Mouse (Mus musculus) spleen, adult 18-20 months (tissue): ENCODE measurements around the gene Atr.
A peak's percentile ranks its signal among the peaks of the same experiment; 100 is the strongest.

Source experiments
- DNase-seq, 2 experiments: peaks; one replicate each; pipeline ENCODE4 v3.0.0; 2022; ENCODE audit warnings: mixed read lengths in 2 of 2

Atr gene

GRCm38 (mm10) chr9:95857414-95858026 lies at the start of gene Atr:
Gene Atr (plus strand): TSS chr9:95857597.
- peak; percentile 90 to 96 for DNase-seq

GRCm38 (mm10) chr9:95809596-95809995 lies 47.8 kb upstream of the Atr start:
- DNase-seq: no peak

GRCm38 (mm10) chr9:95811817-95812216 lies 45.6 kb upstream of the Atr start:
- no peak for DNase-seq

- no peak for DNase-seq
Measured at GRCm38 (mm10) chr9:95813721-95814531, 43.5 kb upstream of the Atr start.

- DNase-seq: no peak
Measured at GRCm38 (mm10) chr9:95815015-95815673, 42.3 kb upstream of the Atr start.

- no peak for DNase-seq
Measured at GRCm38 (mm10) chr9:95815706-95816105, 41.7 kb upstream of the Atr start.

- DNase-seq: no peak
Measured at GRCm38 (mm10) chr9:95822531-95822930, 34.9 kb upstream of the Atr start.

GRCm38 (mm10) chr9:95827565-95827964 lies 29.8 kb upstream of the Atr start:
- no peak for DNase-seq

GRCm38 (mm10) chr9:95832758-95833157 lies 24.6 kb upstream of the Atr start:
- DNase-seq: no peak

GRCm38 (mm10) chr9:95834799-95835198 lies 22.6 kb upstream of the Atr start:
- no peak for DNase-seq

GRCm38 (mm10) chr9:95835741-95836140 lies 21.7 kb upstream of the Atr start:
- no peak for DNase-seq

- no peak for DNase-seq
Measured at GRCm38 (mm10) chr9:95839424-95839823, 18.0 kb upstream of the Atr start.

- DNase-seq: peak; percentile 58 to 74
Measured at GRCm38 (mm10) chr9:95844825-95845460, 12.5 kb upstream of the Atr start, which contains the start of gene Pls1. Gene Pls1 (minus strand): TSS chr9:95845311.

- no peak for DNase-seq
Measured at GRCm38 (mm10) chr9:95845711-95846110, 11.7 kb upstream of the Atr start.

GRCm38 (mm10) chr9:95851671-95852070 lies 5.7 kb upstream of the Atr start:
- no peak for DNase-seq

GRCm38 (mm10) chr9:95852896-95853295 lies 4.5 kb upstream of the Atr start:
- peak in 1 of 2 experiments; percentile 75 for DNase-seq

- no peak for DNase-seq
Measured at GRCm38 (mm10) chr9:95854891-95855290, 2.5 kb upstream of the Atr start.

- no peak for DNase-seq
Measured at GRCm38 (mm10) chr9:95856004-95856403, 1.4 kb upstream of the Atr start.

GRCm38 (mm10) chr9:95858027-95858570 lies 702 bp downstream of the Atr start:
- no peak for DNase-seq

GRCm38 (mm10) chr9:95878246-95878645 lies 20.8 kb downstream of the Atr start:
- DNase-seq: no peak

GRCm38 (mm10) chr9:95882751-95883150 lies 25.4 kb downstream of the Atr start:
- no peak for DNase-seq

GRCm38 (mm10) chr9:95897392-95897791 lies 40.0 kb downstream of the Atr start:
- no peak for DNase-seq

- DNase-seq: no peak
Measured at GRCm38 (mm10) chr9:95932855-95933254, 75.5 kb downstream of the Atr start.
